Mouse (Mus musculus) hindbrain, embryonic 14.5 days (tissue): ENCODE data around the gene Gm43518. TPM values are rescaled to one million over a fixed set of nuclear protein-coding genes. Genes with fewer than 3 reads are reported as not detected.

ENCODE experiments used
- ATAC-seq: fragments of 200-750 bp; cut with Nextera tagmentation; 2 replicates; pipeline ENCODE4 v1.8.0; 2017; ENCODE audit warnings: moderate number of reproducible peaks, mild to moderate bottlenecking, moderate TSS enrichment, moderate library complexity; ENCODE audit not compliant: low FRiP score
- DNase-seq: peaks from one replicate; pipeline ENCODE4 v3.0.0-alpha.2; 2015; ENCODE audit warnings: low spot score
- H3K27ac ChIP-seq: fragments of 300-500 bp; sonication (generic); 2 replicates; pipeline ENCODE4 v1.5.1; 2014; ENCODE audit warnings: mild to moderate bottlenecking, moderate library complexity
- H3K27me3 ChIP-seq: fragments of 300-500 bp; sonication (generic); 2 replicates; pipeline ENCODE4 v1.6.1; 2014; ENCODE audit warnings: mild to moderate bottlenecking, low read length, mixed read lengths; ENCODE audit not compliant: control insufficient read depth, insufficient read depth
- H3K36me3 ChIP-seq: fragments of 300-500 bp; sonication (generic); replicated peaks from 2 replicates; pipeline ENCODE4 v1.6.1; 2014; ENCODE audit not compliant: control insufficient read depth, insufficient read depth
- H3K4me1 ChIP-seq: fragments of 300-500 bp; sonication (generic); replicated peaks from 2 replicates; pipeline ENCODE4 v1.6.1; 2014; ENCODE audit warnings: antibody characterized with exemption, low read length, mixed read lengths; ENCODE audit not compliant: control insufficient read depth, insufficient read depth
- H3K4me2 ChIP-seq: fragments of 300-500 bp; sonication (generic); replicated peaks from 2 replicates; pipeline ENCODE4 v1.6.1; 2014; ENCODE audit warnings: mild to moderate bottlenecking, moderate library complexity
- H3K4me3 ChIP-seq: fragments of 300-500 bp; sonication (generic); replicated peaks from 2 replicates; pipeline ENCODE4 v1.5.1; 2014; ENCODE audit warnings: mild to moderate bottlenecking, low read length
- H3K9ac ChIP-seq: fragments of 300-500 bp; sonication (generic); 2 replicates; pipeline ENCODE4 v1.6.1; 2014
- H3K9me3 ChIP-seq: fragments of 300-500 bp; sonication (generic); 2 replicates; pipeline ENCODE4 v1.6.1; 2016; ENCODE audit warnings: low read length; ENCODE audit not compliant: control insufficient read depth
- WGBS: fragments of 180-500 bp; shearing (Covaris S2); extraction: QIAGEN DNeasy Blood & Tissue Kit; methylation state at CpG from one replicate; pipeline ENCODE4 v1.1.7; 2014; 5-methylcytosine and 5-hydroxymethylcytosine counted together
- polyA plus RNA-seq: library from polyadenylated mRNA; unstranded; fragments of >200 nt; fragmentation: Nextera tagmentation; extraction: Ambion mirVana; gene quantifications from 2 replicates; pipeline ENCODE4 v1.2.1, GENCODE M21; 2014

The Gm43518 gene
- polyA plus RNA-seq, 1 experiment from 2014 or later, result 2.6 TPM

- Histone ChIP-seq H3K4me1 (no peaks in the 10 kb centered on the region), H3K36me3 (no peaks in the 10 kb centered on the region), H3K27ac (no peak overlapping the region), H3K9me3 (no peaks in the 10 kb centered on the region), H3K4me3 (no peak overlapping the region), H3K27me3 (no peaks in the 10 kb centered on the region), H3K4me2 (no peak overlapping the region), H3K9ac (no peak overlapping the region)
- no peak for DNase-seq
- WGBS, result 65% methylated on average over 5 of the region's 5 CpGs
- no peak for ATAC-seq
Observed at GRCm38 (mm10) chr5:123952365-123953045, 25.3 kb downstream of the Gm43518 start.

GRCm38 (mm10) chr5:123957213-123957612 is 30.0 kb downstream of the Gm43518 start:
- no peak overlapping the region for H3K4me3 ChIP-seq
- H3K4me2 ChIP-seq, result no peak overlapping the region
- DNase-seq (no peak), ATAC-seq (no peak)
- H3K9ac ChIP-seq, result no peak overlapping the region
- no peaks in the 10 kb centered on the region for H3K36me3 ChIP-seq
- H3K27ac ChIP-seq, result no peak overlapping the region
- 75% methylated on average over 8 of the region's 8 CpGs for WGBS
- no peaks in the 10 kb centered on the region for H3K9me3 ChIP-seq
- H3K27me3 ChIP-seq, result no peaks in the 10 kb centered on the region
- no peaks in the 10 kb centered on the region for H3K4me1 ChIP-seq

- Histone ChIP-seq H3K27me3 (no peaks in the 10 kb centered on the region), H3K4me1 (no peaks in the 10 kb centered on the region), H3K27ac (no peak overlapping the region), H3K9ac (no peak overlapping the region), H3K36me3 (no peaks in the 10 kb centered on the region), H3K4me2 (no peak overlapping the region), H3K9me3 (no peaks in the 10 kb centered on the region), H3K4me3 (no peak overlapping the region)
- 83% methylated on average over 3 of the region's 3 CpGs for WGBS
- ATAC-seq (no peak), DNase-seq (no peak)
Observed at GRCm38 (mm10) chr5:123959018-123959417, 31.8 kb downstream of the Gm43518 start.

GRCm38 (mm10) chr5:123960129-123960528 is 32.9 kb downstream of the Gm43518 start:
- ATAC-seq (no peak), DNase-seq (no peak)
- no peaks in the 10 kb centered on the region for H3K36me3 ChIP-seq
- no peak overlapping the region for H3K4me3 ChIP-seq
- H3K27ac ChIP-seq, result no peak overlapping the region
- no peak overlapping the region for H3K9ac ChIP-seq
- no peaks in the 10 kb centered on the region for H3K27me3 ChIP-seq
- 80% methylated on average over 8 of the region's 8 CpGs for WGBS
- H3K4me1 ChIP-seq, result no peaks in the 10 kb centered on the region
- no peaks in the 10 kb centered on the region for H3K9me3 ChIP-seq
- no peak overlapping the region for H3K4me2 ChIP-seq

- Histone ChIP-seq H3K4me2 (no peak overlapping the region), H3K27me3 (no peaks in the 10 kb centered on the region), H3K36me3 (no peaks in the 10 kb centered on the region), H3K4me3 (no peak overlapping the region), H3K9ac (no peak overlapping the region), H3K9me3 (no peaks in the 10 kb centered on the region), H3K4me1 (no peaks in the 10 kb centered on the region), H3K27ac (no peak overlapping the region)
- peak; percentile 21 for DNase-seq
- no peak for ATAC-seq
- WGBS, result 81% methylated on average over 12 of the region's 12 CpGs
Observed at GRCm38 (mm10) chr5:123961046-123961445, 33.8 kb downstream of the Gm43518 start.

- DNase-seq (no peak), ATAC-seq (no peak)
- no peaks in the 10 kb centered on the region for H3K36me3 ChIP-seq
- H3K27ac ChIP-seq, result no peak overlapping the region
- WGBS, result 92% methylated on average over 4 of the region's 4 CpGs
- no peak overlapping the region for H3K9ac ChIP-seq
- H3K27me3 ChIP-seq, result no peaks in the 10 kb centered on the region
- no peak overlapping the region for H3K4me2 ChIP-seq
- H3K4me1 ChIP-seq, result no peaks in the 10 kb centered on the region
- no peaks in the 10 kb centered on the region for H3K9me3 ChIP-seq
- no peak overlapping the region for H3K4me3 ChIP-seq
Observed at GRCm38 (mm10) chr5:123964208-123964607, 37.0 kb downstream of the Gm43518 start.

- WGBS, result 98% methylated on average over 2 of the region's 2 CpGs
Observed at GRCm38 (mm10) chr5:123966759-123967158, 39.5 kb downstream of the Gm43518 start.

GRCm38 (mm10) chr5:123968468-123968867 is 41.2 kb downstream of the Gm43518 start:
- Histone ChIP-seq H3K4me1 (0 out of 2 replicates have a peak, but pooled peaks cover 4% of the 10 kb centered on the region), H3K4me2 (no peak overlapping the region), H3K36me3 (no peaks in the 10 kb centered on the region), H3K4me3 (no peak overlapping the region), H3K27ac (no peak overlapping the region), H3K27me3 (no peaks in the 10 kb centered on the region), H3K9ac (no peak overlapping the region), H3K9me3 (no peaks in the 10 kb centered on the region)
- no peak for DNase-seq
- no peak for ATAC-seq
- 87% methylated on average over 5 of the region's 5 CpGs for WGBS

More at GRCm38 (mm10) chr5:123966759-123967158, 39.5 kb downstream of the Gm43518 start:
- Histone ChIP-seq H3K4me1 (no peaks in the 10 kb centered on the region), H3K36me3 (no peaks in the 10 kb centered on the region), H3K27ac (no peak overlapping the region), H3K27me3 (no peaks in the 10 kb centered on the region), H3K9ac (no peak overlapping the region), H3K9me3 (no peaks in the 10 kb centered on the region), H3K4me3 (no peak overlapping the region), H3K4me2 (no peak overlapping the region)
- DNase-seq (no peak), ATAC-seq (no peak)

GRCm38 (mm10) chr5:123969216-123969615 is 42.0 kb downstream of the Gm43518 start:
- H3K9me3 ChIP-seq, result no peaks in the 10 kb centered on the region
- H3K27ac ChIP-seq, result no peak overlapping the region
- DNase-seq, result no peak
- H3K9ac ChIP-seq, result no peak overlapping the region
- no peak overlapping the region for H3K4me3 ChIP-seq
- 0 out of 2 replicates have a peak, but pooled peaks cover 4% of the 10 kb centered on the region for H3K4me1 ChIP-seq
- H3K36me3 ChIP-seq, result no peaks in the 10 kb centered on the region
- 69% methylated on average over 8 of the region's 8 CpGs for WGBS
- no peak for ATAC-seq
- no peaks in the 10 kb centered on the region for H3K27me3 ChIP-seq
- H3K4me2 ChIP-seq, result no peak overlapping the region

- H3K36me3 ChIP-seq, result no peaks in the 10 kb centered on the region
- H3K27ac ChIP-seq, result no peak overlapping the region
- no peaks in the 10 kb centered on the region for H3K27me3 ChIP-seq
- H3K4me2 ChIP-seq, result no peak overlapping the region
- no peaks in the 10 kb centered on the region for H3K9me3 ChIP-seq
- ATAC-seq (no peak), DNase-seq (no peak)
- WGBS, result 91% methylated on average over 4 of the region's 4 CpGs
- peaks cover 14% of the 10 kb centered on the region for H3K4me1 ChIP-seq
- H3K9ac ChIP-seq, result no peak overlapping the region
- H3K4me3 ChIP-seq, result no peak overlapping the region
Observed at GRCm38 (mm10) chr5:123970576-123970975, 43.4 kb downstream of the Gm43518 start.
